23 mouse cellular contexts compared by ENCODE assay signal in genomic region chr11:86691482-86691881, GRCm38 (mm10). TPM values are rescaled to one million over a fixed set of nuclear protein-coding genes. Genes with fewer than 3 reads are reported as not detected.
A peak's percentile ranks its signal among the peaks of the same experiment; 100 is the strongest.
DNase-seq lines count a peak whose midpoint lies in the region; ATAC-seq and TF ChIP-seq lines count a peak whose summit lies in the region.
"Had no signal": no experiment of that assay in that cellular context is flagged by ENCODE, and none has a peak within 500 bp of the region (broad histone marks: within the 10 kb centered on the region; RNA-seq: fewer than 3 reads in every experiment).

No protein-coding gene starts in this region.

- no peak overlapping the region for H3K9ac ChIP-seq in midbrain, embryonic 11.5 days (ENCODE audit: low read length)
- H3K9ac ChIP-seq in midbrain, embryonic 16.5 days (ENCODE audit: low read depth, low read length), result no peak overlapping the region
- H3K9ac ChIP-seq in intestine, embryonic 16.5 days (ENCODE audit: low read depth, low read length), result no peak overlapping the region
- H3K9ac ChIP-seq: heart, embryonic 13.5 days; hindbrain, embryonic 14.5 days; midbrain, embryonic 13.5 days; neural tube, embryonic 12.5 days had no signal

- peak overlapping the region; percentile 31; the same call in 1 of the 2 replicates for H3K27ac ChIP-seq in kidney, adult 2 months (ENCODE audit: insufficient read depth, low read depth, low read length)
- H3K27ac ChIP-seq in midbrain, embryonic 11.5 days (ENCODE audit: low read depth, low read length), result no peak overlapping the region
- no peak overlapping the region for H3K27ac ChIP-seq in midbrain, embryonic 16.5 days (ENCODE audit: low read length)
- H3K27ac ChIP-seq in intestine, embryonic 16.5 days (ENCODE audit: low read length), result no peak overlapping the region
- no peak overlapping the region for H3K27ac ChIP-seq in hindbrain, embryonic 10.5 days
- H3K27ac ChIP-seq: heart, embryonic 13.5 days; hindbrain, embryonic 14.5 days; midbrain, embryonic 13.5 days; neural tube, embryonic 12.5 days had no signal

- H3K4me3 ChIP-seq in kidney, adult 2 months (ENCODE audit: insufficient read depth, low read depth, low read length), result no peak overlapping the region
- no peak overlapping the region for H3K4me3 ChIP-seq in midbrain, embryonic 11.5 days (ENCODE audit: low read depth, low read length)
- H3K4me3 ChIP-seq in midbrain, embryonic 16.5 days (ENCODE audit: low read depth, low read length), result no peak overlapping the region
- no peak overlapping the region for H3K4me3 ChIP-seq in intestine, embryonic 16.5 days (ENCODE audit: low read length)
- no peak overlapping the region for H3K4me3 ChIP-seq in hindbrain, embryonic 10.5 days
- H3K4me3 ChIP-seq: heart, embryonic 13.5 days; midbrain, embryonic 13.5 days; neural tube, embryonic 12.5 days had no signal

- no peaks in the 10 kb centered on the region for H3K9me3 ChIP-seq in midbrain, embryonic 11.5 days (ENCODE audit: control insufficient read depth, low read length)
- H3K9me3 ChIP-seq in midbrain, embryonic 16.5 days (replicated peaks; ENCODE audit: control insufficient read depth, low read length, poor library complexity, severe bottlenecking), result no peaks in the 10 kb centered on the region
- no peaks in the 10 kb centered on the region for H3K9me3 ChIP-seq in intestine, embryonic 16.5 days (ENCODE audit: control insufficient read depth, low read length)
- H3K9me3 ChIP-seq in hindbrain, embryonic 10.5 days, result no peaks in the 10 kb centered on the region
- H3K9me3 ChIP-seq: heart, embryonic 13.5 days; midbrain, embryonic 13.5 days; neural tube, embryonic 12.5 days had no signal

- no peak for TF ChIP-seq POLR2A in kidney, adult 2 months (IDR thresholded peaks at IDR 0.05; ENCODE audit: low read depth, low read length)

- in situ Hi-C loops in Patski (cut with MboI; ENCODE audit: low pct_unique_long_range_greater_than_20kb), result no loop called here

- TF ChIP-seq CTCF in kidney, adult 2 months (conservative IDR thresholded peaks at IDR 0.05; ENCODE audit: insufficient read depth, insufficient read length, low read depth, low read length), result no peak
- TF ChIP-seq CTCF in Patski (IDR thresholded peaks at IDR 0.05), result no peak

- no peaks in the 10 kb centered on the region for H3K27me3 ChIP-seq in kidney, adult 2 months (replicated peaks; ENCODE audit: control insufficient read depth, insufficient read depth, low read length)
- H3K27me3 ChIP-seq in midbrain, embryonic 11.5 days (ENCODE audit: control insufficient read depth, insufficient read depth, low read length), result no peaks in the 10 kb centered on the region
- H3K27me3 ChIP-seq in midbrain, embryonic 16.5 days (ENCODE audit: control insufficient read depth, insufficient read depth, low read depth, low read length), result no peaks in the 10 kb centered on the region
- no peaks in the 10 kb centered on the region for H3K27me3 ChIP-seq in Patski
- no peaks in the 10 kb centered on the region for H3K27me3 ChIP-seq in intestine, embryonic 16.5 days (replicated peaks; ENCODE audit: control insufficient read depth, insufficient read depth, low read length)
- H3K27me3 ChIP-seq in hindbrain, embryonic 10.5 days (ENCODE audit: insufficient read depth, poor library complexity, severe bottlenecking), result no peaks in the 10 kb centered on the region
- H3K27me3 ChIP-seq: heart, embryonic 13.5 days; midbrain, embryonic 13.5 days; neural tube, embryonic 12.5 days had no signal

- no peak overlapping the region for H3K4me2 ChIP-seq in midbrain, embryonic 11.5 days
- no peak overlapping the region for H3K4me2 ChIP-seq in midbrain, embryonic 16.5 days (ENCODE audit: low read length)
- H3K4me2 ChIP-seq in intestine, embryonic 16.5 days (ENCODE audit: low read depth, low read length), result no peak overlapping the region
- H3K4me2 ChIP-seq: heart, embryonic 13.5 days; hindbrain, embryonic 14.5 days; midbrain, embryonic 13.5 days; neural tube, embryonic 12.5 days had no signal

- peaks cover 8% of the 10 kb centered on the region; the same call in 1 of the 2 replicates for H3K4me1 ChIP-seq in kidney, adult 2 months (ENCODE audit: control insufficient read depth, insufficient read depth, low read length)
- H3K4me1 ChIP-seq in midbrain, embryonic 11.5 days (ENCODE audit: control insufficient read depth, insufficient read depth, low read length), result no peaks in the 10 kb centered on the region
- no peaks in the 10 kb centered on the region for H3K4me1 ChIP-seq in midbrain, embryonic 16.5 days (ENCODE audit: control insufficient read depth, insufficient read depth, low read length)
- H3K4me1 ChIP-seq in intestine, embryonic 16.5 days (ENCODE audit: control insufficient read depth, insufficient read depth, low read length), result 0 out of 2 replicates have a peak, but pooled peaks cover 3% of the 10 kb centered on the region
- H3K4me1 ChIP-seq in hindbrain, embryonic 10.5 days (replicated peaks), result no peaks in the 10 kb centered on the region
- H3K4me1 ChIP-seq: neural tube, embryonic 12.5 days had no signal

- peaks cover 5% of the 10 kb centered on the region for H3K36me3 ChIP-seq in kidney, adult 2 months (ENCODE audit: control insufficient read depth, insufficient read depth, low read length)
- H3K36me3 ChIP-seq in midbrain, embryonic 11.5 days (ENCODE audit: control insufficient read depth, insufficient read depth, low read length), result peaks cover 12% of the 10 kb centered on the region
- peaks cover 31% of the 10 kb centered on the region for H3K36me3 ChIP-seq in midbrain, embryonic 16.5 days (ENCODE audit: control insufficient read depth, insufficient read depth, low read length)
- H3K36me3 ChIP-seq in intestine, embryonic 16.5 days (ENCODE audit: control insufficient read depth, insufficient read depth, low read length), result peaks cover 7% of the 10 kb centered on the region; the same call in 1 of the 2 replicates
- H3K36me3 ChIP-seq in hindbrain, embryonic 10.5 days, result peaks cover 97% of the 10 kb centered on the region

- 47% methylated on average over 3 of the region's 3 CpGs for WGBS in kidney, adult 2 months
- 94% methylated on average over 3 of the region's 3 CpGs for WGBS in midbrain, embryonic 11.5 days
- WGBS in midbrain, embryonic 16.5 days, result 96% methylated on average over 3 of the region's 3 CpGs
- WGBS in intestine, embryonic 16.5 days, result 88% methylated on average over 3 of the region's 3 CpGs
- 95% methylated on average over 3 of the region's 3 CpGs for WGBS in hindbrain, embryonic 10.5 days

- POLR2A ChIA-PET in Patski (lab: Charles Lee), result interaction anchor here (1.2 kb wide), 1 partner anchor 11 kb away, joined by 4 read pairs; no protein-coding TSS in a partner anchor

- CTCF ChIA-PET in Patski (lab: Charles Lee), result no interaction called here

- DNase-seq in kidney, adult 2 months, result no peak
- DNase-seq in kidney, postnatal 10 days, result no peak
- peak; percentile 68 for DNase-seq in midbrain, embryonic 11.5 days (ENCODE audit: low spot score, missing footprints)
- no peak for DNase-seq in Patski (ENCODE audit: low read depth, low spot score)
- DNase-seq in hindbrain, embryonic 10.5 days (ENCODE audit: low spot score), result no peak
- DNase-seq: adrenal gland, postnatal 14 days; cerebellum, adult 9-10 months; gastrocnemius, postnatal 14 days; heart, adult 18-20 months; kidney, adult 9 months; layer of hippocampus, postnatal 36 days; lung, adult 18-20 months; lung, postnatal 14 days; right cerebral cortex, postnatal 14 days; spleen, adult 18-20 months had no signal

- no peak for ATAC-seq in midbrain, embryonic 11.5 days (ENCODE audit: low FRiP score)
- ATAC-seq in midbrain, embryonic 16.5 days, result no peak
- peak; percentile 84 for ATAC-seq in Patski
- no peak for ATAC-seq in intestine, embryonic 16.5 days
- ATAC-seq: forebrain, embryonic 16.5 days; inflammation-experienced regulatory T-cells, adult 6 months; midbrain, embryonic 13.5 days had no signal

RNA-seq across cellular contexts. Expression of gene Ptrh2, which starts 7.7 kb away (rescaled TPM):
- 4.0 and 6.0 TPM in 2 replicates for polyA plus RNA-seq in kidney, adult 2 months (2012; rRNA removed)
- polyA plus RNA-seq in midbrain, embryonic 11.5 days (2014; fragmentation: Nextera tagmentation; extraction: Ambion mirVana), result 41.8 and 41.9 TPM in 2 replicates
- polyA plus RNA-seq in midbrain, embryonic 16.5 days (2015; fragmentation: Nextera tagmentation; extraction: Ambion mirVana), result 29.5 and 29.8 TPM in 2 replicates
- polyA plus RNA-seq in Patski (2021), result 16.2 TPM
- polyA plus RNA-seq in intestine, embryonic 16.5 days (2015; fragmentation: Nextera tagmentation; extraction: Ambion mirVana), result 27.0 and 28.2 TPM in 2 replicates
- 36.6 and 40.0 TPM in 2 replicates for polyA plus RNA-seq in hindbrain, embryonic 10.5 days (2016; fragmentation: Nextera tagmentation; extraction: Ambion mirVana)

RNA-seq across cellular contexts. Expression of gene Vmp1, which starts 7.8 kb away (rescaled TPM):
- polyA plus RNA-seq in kidney, adult 2 months (2012; rRNA removed), result 48.9 and 55.3 TPM in 2 replicates
- polyA plus RNA-seq in midbrain, embryonic 11.5 days (2014; fragmentation: Nextera tagmentation; extraction: Ambion mirVana), result 93.7 and 103 TPM in 2 replicates
- 104 and 128 TPM in 2 replicates for polyA plus RNA-seq in midbrain, embryonic 16.5 days (2015; fragmentation: Nextera tagmentation; extraction: Ambion mirVana)
- polyA plus RNA-seq in Patski (2021), result 443 TPM
- polyA plus RNA-seq in intestine, embryonic 16.5 days (2015; fragmentation: Nextera tagmentation; extraction: Ambion mirVana), result 220 and 272 TPM in 2 replicates
- polyA plus RNA-seq in hindbrain, embryonic 10.5 days (2016; fragmentation: Nextera tagmentation; extraction: Ambion mirVana), result 92.8 and 96.1 TPM in 2 replicates
